In the genomic region with DNA sequence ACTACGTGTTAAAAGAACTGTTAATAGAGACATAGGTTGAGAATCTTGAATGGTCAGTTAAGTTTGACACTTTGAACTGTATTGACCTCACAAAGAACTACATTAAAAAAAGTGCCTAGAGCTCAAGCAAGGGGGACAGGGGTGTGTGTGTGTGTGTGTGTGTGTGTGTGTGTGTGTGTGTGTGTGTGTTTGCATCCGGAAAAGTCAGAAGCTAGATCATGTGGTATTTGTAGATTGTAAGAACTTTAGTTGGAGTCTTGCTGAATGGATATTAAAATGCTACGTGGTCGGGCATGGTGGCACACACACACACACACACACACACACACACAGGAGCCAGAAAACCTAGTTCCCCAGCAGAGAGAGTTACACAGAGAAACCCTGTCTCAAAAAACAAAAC, we compare ENCODE assay signal across 14 mouse cellular contexts. TPM values are rescaled to one million over a fixed set of nuclear protein-coding genes. Genes with fewer than 3 reads are reported as not detected.
DNase-seq lines count a peak whose midpoint lies in the region; ATAC-seq and TF ChIP-seq lines count a peak whose summit lies in the region.
"Had no signal": no experiment of that assay in that cellular context is flagged by ENCODE, and none has a peak within 500 bp of the region (broad histone marks: within the 10 kb centered on the region; RNA-seq: fewer than 3 reads in every experiment).

No protein-coding gene starts in this region.

- peaks cover 15% of the 10 kb centered on the region for H3K36me3 ChIP-seq in heart, embryonic 10.5 days
- peaks cover 18% of the 10 kb centered on the region for H3K36me3 ChIP-seq in heart, embryonic 12.5 days
- H3K36me3 ChIP-seq in lung, embryonic 16.5 days (ENCODE audit: control insufficient read depth, insufficient read depth, low read length): peaks cover 9% of the 10 kb centered on the region
- H3K36me3 ChIP-seq in intestine, postnatal 0 days (ENCODE audit: control insufficient read depth, insufficient read depth): peaks cover 7% of the 10 kb centered on the region
- peaks cover 10% of the 10 kb centered on the region for H3K36me3 ChIP-seq in stomach, embryonic 14.5 days (ENCODE audit: control insufficient read depth, insufficient read depth, low read length)

- H3K4me3 ChIP-seq in heart, embryonic 10.5 days: no peak overlapping the region
- no peak overlapping the region for H3K4me3 ChIP-seq in heart, embryonic 12.5 days
- H3K4me3 ChIP-seq in lung, embryonic 16.5 days (ENCODE audit: low read length): no peak overlapping the region
- no peak overlapping the region for H3K4me3 ChIP-seq in intestine, postnatal 0 days (ENCODE audit: low read depth, low read length)
- H3K4me3 ChIP-seq in stomach, embryonic 14.5 days (ENCODE audit: low read depth, low read length): no peak overlapping the region

- H3K27ac ChIP-seq in heart, embryonic 10.5 days: peak overlapping the region; percentile 95; the same call in 1 of the 2 replicates
- no peak overlapping the region for H3K27ac ChIP-seq in heart, embryonic 12.5 days (ENCODE audit: poor library complexity, severe bottlenecking)
- peak overlapping the region; percentile 94 for H3K27ac ChIP-seq in lung, embryonic 16.5 days (ENCODE audit: low read length)
- H3K27ac ChIP-seq in intestine, postnatal 0 days (ENCODE audit: low read depth, low read length): peak overlapping the region; percentile 74
- H3K27ac ChIP-seq in stomach, embryonic 14.5 days (ENCODE audit: low read length): peak overlapping the region; percentile 81; the same call in 1 of the 2 replicates

- H3K4me2 ChIP-seq in heart, embryonic 12.5 days: no peak overlapping the region
- no peak overlapping the region; the same call in 1 of the 2 replicates for H3K4me2 ChIP-seq in lung, embryonic 16.5 days (ENCODE audit: low read depth, low read length)
- H3K4me2 ChIP-seq in intestine, postnatal 0 days (replicated peaks; ENCODE audit: low read depth): 0 out of 2 replicates have a peak overlapping the region, but pooled peaks have one; percentile 13
- no peak overlapping the region for H3K4me2 ChIP-seq in stomach, embryonic 14.5 days (replicated peaks; ENCODE audit: low read depth, low read length)

- no peak for TF ChIP-seq CTCF in intestine, postnatal 0 days (IDR thresholded peaks at IDR 0.05; ENCODE audit: low read depth)

- H3K9me3 ChIP-seq in heart, embryonic 10.5 days: no peaks in the 10 kb centered on the region
- H3K9me3 ChIP-seq in heart, embryonic 12.5 days (replicated peaks): no peaks in the 10 kb centered on the region
- H3K9me3 ChIP-seq in lung, embryonic 16.5 days (ENCODE audit: control insufficient read depth, low read length): no peaks in the 10 kb centered on the region
- H3K9me3 ChIP-seq in intestine, postnatal 0 days (ENCODE audit: control insufficient read depth): no peaks in the 10 kb centered on the region
- no peaks in the 10 kb centered on the region for H3K9me3 ChIP-seq in stomach, embryonic 14.5 days (ENCODE audit: control insufficient read depth, low read depth, low read length)
- H3K9me3 ChIP-seq: hindbrain, embryonic 13.5 days; limb, embryonic 13.5 days; midbrain, embryonic 12.5 days had no signal

- no peak overlapping the region for H3K9ac ChIP-seq in heart, embryonic 12.5 days
- no peak overlapping the region; the same call in 1 of the 2 replicates for H3K9ac ChIP-seq in lung, embryonic 16.5 days (ENCODE audit: low read length)
- no peak overlapping the region for H3K9ac ChIP-seq in intestine, postnatal 0 days (ENCODE audit: low read depth, low read length)
- no peak overlapping the region for H3K9ac ChIP-seq in stomach, embryonic 14.5 days (replicated peaks; ENCODE audit: low read depth, low read length)

- ATAC-seq in heart, embryonic 12.5 days (ENCODE audit: insufficient number of reproducible peaks, low FRiP score): no peak
- no peak for ATAC-seq in lung, embryonic 16.5 days (ENCODE audit: low read depth)
- ATAC-seq in intestine, postnatal 0 days: no peak
- ATAC-seq in stomach, embryonic 14.5 days (ENCODE audit: insufficient number of reproducible peaks, insufficient read depth, low FRiP score, low read depth): no peak

- 79% methylated on average over 4 of the region's 4 CpGs for WGBS in heart, embryonic 10.5 days
- 81% methylated on average over 4 of the region's 4 CpGs for WGBS in heart, embryonic 12.5 days
- 57% methylated on average over 4 of the region's 4 CpGs for WGBS in lung, embryonic 16.5 days
- whole genome bisulfite sequencing in intestine, postnatal 0 days: 33% methylated on average over 4 of the region's 4 CpGs
- WGBS in stomach, embryonic 14.5 days: 62% methylated on average over 4 of the region's 4 CpGs

- no peaks in the 10 kb centered on the region for H3K27me3 ChIP-seq in heart, embryonic 10.5 days (ENCODE audit: insufficient read depth, poor library complexity, severe bottlenecking)
- no peaks in the 10 kb centered on the region for H3K27me3 ChIP-seq in heart, embryonic 12.5 days (replicated peaks)
- H3K27me3 ChIP-seq in lung, embryonic 16.5 days (ENCODE audit: control insufficient read depth, insufficient read depth, low read depth, low read length): no peaks in the 10 kb centered on the region
- H3K27me3 ChIP-seq in intestine, postnatal 0 days (replicated peaks; ENCODE audit: control insufficient read depth, insufficient read depth, low read length): no peaks in the 10 kb centered on the region
- H3K27me3 ChIP-seq in stomach, embryonic 14.5 days (ENCODE audit: control insufficient read depth, insufficient read depth, low read length): no peaks in the 10 kb centered on the region
- H3K27me3 ChIP-seq: hindbrain, embryonic 13.5 days; limb, embryonic 13.5 days; midbrain, embryonic 12.5 days had no signal

- peaks cover 8% of the 10 kb centered on the region for H3K4me1 ChIP-seq in heart, embryonic 10.5 days
- peaks cover 15% of the 10 kb centered on the region for H3K4me1 ChIP-seq in heart, embryonic 12.5 days (replicated peaks)
- H3K4me1 ChIP-seq in lung, embryonic 16.5 days (replicated peaks; ENCODE audit: control insufficient read depth, insufficient read depth, low read length): peaks cover 14% of the 10 kb centered on the region
- H3K4me1 ChIP-seq in intestine, postnatal 0 days (replicated peaks; ENCODE audit: control insufficient read depth, insufficient read depth, low read length): peaks cover 8% of the 10 kb centered on the region; the same call in 1 of the 2 replicates
- H3K4me1 ChIP-seq in stomach, embryonic 14.5 days (ENCODE audit: control insufficient read depth, insufficient read depth, low read length): peaks cover 5% of the 10 kb centered on the region

- no peak for DNase-seq in heart, embryonic 10.5 days (ENCODE audit: low spot score)
- DNase-seq in lung, postnatal 14 days: no peak
- no peak for DNase-seq in right cerebral cortex, adult 18-20 months
- no peak for DNase-seq in right cerebral cortex, postnatal 10 days (ENCODE audit: low spot score in 2 of 2)
- DNase-seq: cerebellum, adult 2 months; embryo, embryonic 11 days; kidney, postnatal 10 days had no signal

RNA-seq across cellular contexts. Expression of a gene that starts 1.6 kb away (rescaled TPM):
- polyA plus RNA-seq in heart, embryonic 10.5 days (2016; fragmentation: Nextera tagmentation; extraction: Ambion mirVana): 60.9 and 80.3 TPM in 2 replicates
- 49.0 and 50.9 TPM in 2 replicates for polyA plus RNA-seq in heart, embryonic 12.5 days (2016; fragmentation: Nextera tagmentation; extraction: Ambion mirVana)
- polyA plus RNA-seq in lung, embryonic 16.5 days (2015; fragmentation: Nextera tagmentation; extraction: Ambion mirVana): 75.8 and 85.1 TPM in 2 replicates
- 12.2 and 14.6 TPM in 2 replicates for polyA plus RNA-seq in intestine, postnatal 0 days (2015; fragmentation: Nextera tagmentation; extraction: Ambion mirVana)
- polyA plus RNA-seq in stomach, embryonic 14.5 days (2014; fragmentation: Nextera tagmentation; extraction: Ambion mirVana): 70.7 and 74.8 TPM in 2 replicates

RNA-seq across cellular contexts. Expression of a gene that starts 16.7 kb away (rescaled TPM):
- 9.5 and 13.5 TPM in 2 replicates for polyA plus RNA-seq in heart, embryonic 10.5 days (2016; fragmentation: Nextera tagmentation; extraction: Ambion mirVana)
- polyA plus RNA-seq in heart, embryonic 12.5 days (2016; fragmentation: Nextera tagmentation; extraction: Ambion mirVana): 9.2 and 15.0 TPM in 2 replicates
- 14.1 and 15.7 TPM in 2 replicates for polyA plus RNA-seq in lung, embryonic 16.5 days (2015; fragmentation: Nextera tagmentation; extraction: Ambion mirVana)
- 9.3 and 10.5 TPM in 2 replicates for polyA plus RNA-seq in intestine, postnatal 0 days (2015; fragmentation: Nextera tagmentation; extraction: Ambion mirVana)
- 22.1 and 23.3 TPM in 2 replicates for polyA plus RNA-seq in stomach, embryonic 14.5 days (2014; fragmentation: Nextera tagmentation; extraction: Ambion mirVana)
